ENCODE assay signal across 8 mouse cellular contexts in genomic region chr4:109676218-109677215, GRCm38 (mm10). TPM values are rescaled to one million over a fixed set of nuclear protein-coding genes. Genes with fewer than 3 reads are reported as not detected.
A peak's percentile ranks its signal among the peaks of the same experiment; 100 is the strongest.
DNase-seq lines count a peak whose midpoint lies in the region; ATAC-seq and TF ChIP-seq lines count a peak whose summit lies in the region.

Faf1 (plus strand) TSS chr4:109676588.

- H3ac ChIP-seq in C2C12 (ENCODE audit: control insufficient read depth, insufficient read length, low read depth): peak within 1 kb of the TSS; percentile 95

- WGBS in heart, embryonic 11.5 days (ENCODE audit: insufficient replicate concordance): under 1% methylated on average over 98 of the region's 107 CpGs
- under 1% methylated on average over 104 of the region's 107 CpGs for WGBS in kidney, postnatal 0 days
- under 1% methylated on average over 97 of the region's 107 CpGs for WGBS in liver, embryonic 11.5 days
- under 1% methylated on average over 102 of the region's 107 CpGs for WGBS in stomach, embryonic 14.5 days

- peak within 1 kb of the TSS; percentile 94 for H3K27ac ChIP-seq in heart, embryonic 11.5 days (ENCODE audit: low read depth, low read length)
- H3K27ac ChIP-seq in kidney, postnatal 0 days: peak within 1 kb of the TSS; percentile 97
- peak within 1 kb of the TSS; percentile 96 for H3K27ac ChIP-seq in liver, embryonic 11.5 days (ENCODE audit: low read depth, low read length)
- H3K27ac ChIP-seq in stomach, embryonic 14.5 days (ENCODE audit: low read length): peak within 1 kb of the TSS; percentile 95

- TF ChIP-seq CTCF in C2C12 (IDR thresholded peaks at IDR 0.05; ENCODE audit: control insufficient read depth, insufficient read depth, insufficient read length): peak; percentile 67
- peak; percentile 12; the same call in 1 of the 2 replicates for TF ChIP-seq CTCF in brain, embryonic 14.5 days (IDR thresholded peaks at IDR 0.05; ENCODE audit: borderline replicate concordance, extremely low read depth, insufficient read depth, insufficient read length)
- peak; percentile 32; the same call in 1 of the 2 replicates for TF ChIP-seq CTCF in kidney, postnatal 0 days (IDR thresholded peaks at IDR 0.05; ENCODE audit: low read depth)

- H3K36me3 ChIP-seq in C2C12 (ENCODE audit: control insufficient read depth, insufficient read depth): no peaks in the 10 kb centered on the region
- peaks cover 6% of the 10 kb centered on the region for H3K36me3 ChIP-seq in erythroblast, embryonic 14.5 days (ENCODE audit: control insufficient read depth)
- no peaks in the 10 kb centered on the region for H3K36me3 ChIP-seq in heart, embryonic 11.5 days (ENCODE audit: control insufficient read depth, insufficient read depth, low read length)
- H3K36me3 ChIP-seq in kidney, postnatal 0 days (ENCODE audit: insufficient read depth, low read length): no peaks in the 10 kb centered on the region
- no peaks in the 10 kb centered on the region for H3K36me3 ChIP-seq in liver, embryonic 11.5 days (ENCODE audit: control insufficient read depth, insufficient read depth, low read length)
- no peaks in the 10 kb centered on the region for H3K36me3 ChIP-seq in stomach, embryonic 14.5 days (ENCODE audit: control insufficient read depth, insufficient read depth, low read length)

- no peaks in the 10 kb centered on the region for H3K27me3 ChIP-seq in C2C12 (ENCODE audit: control insufficient read depth, insufficient read depth, insufficient read length)
- H3K27me3 ChIP-seq in erythroblast, embryonic 14.5 days (ENCODE audit: control insufficient read depth): no peaks in the 10 kb centered on the region
- H3K27me3 ChIP-seq in heart, embryonic 11.5 days (ENCODE audit: control insufficient read depth, insufficient read depth, low read length): no peaks in the 10 kb centered on the region
- H3K27me3 ChIP-seq in kidney, postnatal 0 days (ENCODE audit: insufficient read depth, low read length): no peaks in the 10 kb centered on the region
- H3K27me3 ChIP-seq in liver, embryonic 11.5 days (replicated peaks; ENCODE audit: control insufficient read depth, insufficient read depth, low read length): no peaks in the 10 kb centered on the region
- H3K27me3 ChIP-seq in stomach, embryonic 14.5 days (ENCODE audit: control insufficient read depth, insufficient read depth, low read length): no peaks in the 10 kb centered on the region

- ATAC-seq in heart, embryonic 11.5 days (replicated peaks; ENCODE audit: insufficient number of reproducible peaks, low FRiP score, low TSS enrichment): peak; percentile 97
- peak; percentile 98 for ATAC-seq in kidney, postnatal 0 days (replicated peaks; ENCODE audit: low FRiP score, low read depth)
- peak; percentile 96 for ATAC-seq in liver, embryonic 11.5 days (replicated peaks; ENCODE audit: low FRiP score)
- peak; percentile 97 for ATAC-seq in stomach, embryonic 14.5 days (ENCODE audit: insufficient number of reproducible peaks, insufficient read depth, low FRiP score, low read depth)

- TF ChIP-seq POLR2A in brain, embryonic 14.5 days (IDR thresholded peaks at IDR 0.05; ENCODE audit: borderline replicate concordance, extremely low read depth, insufficient read depth, insufficient read length, poor library complexity, severe bottlenecking): peak; percentile 78

- peaks cover 49% of the 10 kb centered on the region for H3K79me2 ChIP-seq in C2C12 (ENCODE audit: control insufficient read depth, insufficient read depth)

- no peaks in the 10 kb centered on the region for H3K9me3 ChIP-seq in erythroblast, embryonic 14.5 days (ENCODE audit: control insufficient read depth, low read length)
- H3K9me3 ChIP-seq in heart, embryonic 11.5 days (replicated peaks; ENCODE audit: control insufficient read depth, low read length): no peaks in the 10 kb centered on the region
- no peaks in the 10 kb centered on the region for H3K9me3 ChIP-seq in kidney, postnatal 0 days (replicated peaks; ENCODE audit: low read length)
- no peaks in the 10 kb centered on the region for H3K9me3 ChIP-seq in liver, embryonic 11.5 days (ENCODE audit: control insufficient read depth, low read length)
- H3K9me3 ChIP-seq in stomach, embryonic 14.5 days (ENCODE audit: control insufficient read depth, low read depth, low read length): no peaks in the 10 kb centered on the region

- peak within 1 kb of the TSS; percentile 64 for H3K4me3 ChIP-seq in C2C12 (ENCODE audit: insufficient read depth, poor library complexity, severe bottlenecking)
- H3K4me3 ChIP-seq in erythroblast, embryonic 14.5 days (replicated peaks): peak within 1 kb of the TSS; percentile 78
- H3K4me3 ChIP-seq in heart, embryonic 11.5 days (ENCODE audit: low read depth, low read length): peak within 1 kb of the TSS; percentile 90
- peak within 1 kb of the TSS; percentile 88 for H3K4me3 ChIP-seq in kidney, postnatal 0 days (replicated peaks; ENCODE audit: low read depth, low read length)
- peak within 1 kb of the TSS; percentile 70 for H3K4me3 ChIP-seq in liver, embryonic 11.5 days (ENCODE audit: low read depth, low read length)
- H3K4me3 ChIP-seq in stomach, embryonic 14.5 days (ENCODE audit: low read depth, low read length): peak within 1 kb of the TSS; percentile 83

- peaks cover 47% of the 10 kb centered on the region for H3K4me1 ChIP-seq in erythroblast, embryonic 14.5 days (ENCODE audit: control insufficient read depth)
- 0 out of 2 replicates have a peak, but pooled peaks cover 2% of the 10 kb centered on the region for H3K4me1 ChIP-seq in heart, embryonic 11.5 days (ENCODE audit: control insufficient read depth, insufficient read depth, low read length)
- no peaks in the 10 kb centered on the region for H3K4me1 ChIP-seq in kidney, postnatal 0 days (replicated peaks; ENCODE audit: insufficient read depth, low read length)
- peaks cover 3% of the 10 kb centered on the region; the same call in 1 of the 2 replicates for H3K4me1 ChIP-seq in liver, embryonic 11.5 days (replicated peaks; ENCODE audit: control insufficient read depth, insufficient read depth, low read length)
- H3K4me1 ChIP-seq in stomach, embryonic 14.5 days (ENCODE audit: control insufficient read depth, insufficient read depth, low read length): 0 out of 2 replicates have a peak, but pooled peaks cover 5% of the 10 kb centered on the region

- peak; percentile 99 for DNase-seq in brain, embryonic 14.5 days (ENCODE audit: low read depth)
- peak; percentile 98 for DNase-seq in kidney, postnatal 0 days (ENCODE audit: low spot score)
- DNase-seq in liver, embryonic 11.5 days (ENCODE audit: low spot score): peak; percentile 97
- DNase-seq in naive thymus-derived CD4-positive, alpha-beta T cell, adult 2 months (ENCODE audit: low read depth): peak; percentile 97

- peaks cover 43% of the 10 kb centered on the region for H3K79me3 ChIP-seq in C2C12 (ENCODE audit: low read depth)

- peak within 1 kb of the TSS; percentile 92 for H3K9ac ChIP-seq in heart, embryonic 11.5 days (ENCODE audit: low read depth, low read length)
- peak within 1 kb of the TSS; percentile 85 for H3K9ac ChIP-seq in kidney, postnatal 0 days (ENCODE audit: low read depth, low read length)
- peak within 1 kb of the TSS; percentile 80 for H3K9ac ChIP-seq in liver, embryonic 11.5 days (ENCODE audit: low read depth, low read length)
- H3K9ac ChIP-seq in stomach, embryonic 14.5 days (replicated peaks; ENCODE audit: low read depth, low read length): peak within 1 kb of the TSS; percentile 78

- H3K4me2 ChIP-seq in heart, embryonic 11.5 days: peak within 1 kb of the TSS; percentile 82
- H3K4me2 ChIP-seq in kidney, postnatal 0 days (ENCODE audit: low read length): peak within 1 kb of the TSS; percentile 74
- H3K4me2 ChIP-seq in liver, embryonic 11.5 days: peak within 1 kb of the TSS; percentile 84
- H3K4me2 ChIP-seq in stomach, embryonic 14.5 days (replicated peaks; ENCODE audit: low read depth, low read length): peak within 1 kb of the TSS; percentile 68

TF ChIP-seq in C2C12, 6 proteins besides CTCF, POLR2A, EP300 and RAD21:
- peak; percentile 57 for TF ChIP-seq MAX (IDR thresholded peaks at IDR 0.05)
- peak; percentile 93 for TF ChIP-seq USF1 (IDR thresholded peaks at IDR 0.05; ENCODE audit: low read depth)
- no peak for TF ChIP-seq MYOG (IDR thresholded peaks at IDR 0.05; ENCODE audit: control insufficient read depth, extremely low read depth, insufficient read length)

RNA-seq across cellular contexts. Expression of gene Faf1, which starts in this region (rescaled TPM):
- 21.4 TPM for polyA plus RNA-seq in C2C12 (2012; fragmentation: generic; extraction: Trizol)
- polyA plus RNA-seq in brain, embryonic 14.5 days (2012; rRNA removed): 23.9 and 31.7 TPM in 2 replicates
- 0.77 and 0.90 TPM in 2 replicates for polyA plus RNA-seq in erythroblast, embryonic 14.5 days (2012)
- 25.2 and 25.3 TPM in 2 replicates for polyA plus RNA-seq in heart, embryonic 11.5 days (2014; fragmentation: Nextera tagmentation; extraction: Ambion mirVana)
- polyA plus RNA-seq in kidney, postnatal 0 days (2015; fragmentation: Nextera tagmentation; extraction: Ambion mirVana): 22.2 and 22.6 TPM in 2 replicates
- polyA plus RNA-seq in liver, embryonic 11.5 days (2014; fragmentation: Nextera tagmentation; extraction: Ambion mirVana): 28.7 and 32.6 TPM in 2 replicates
- polyA plus RNA-seq in stomach, embryonic 14.5 days (2014; fragmentation: Nextera tagmentation; extraction: Ambion mirVana): 29.0 and 32.9 TPM in 2 replicates

Comparison
In these comparisons a context has a peak if more than half of its experiments do, and no peak if none do; other contexts are left out.
1. Peak in every context shown above with its lines: DNase-seq, ATAC-seq, H3K4me3 ChIP-seq and H3K27ac ChIP-seq.
2. RNA of gene Faf1 (polyA plus RNA-seq): 23.9 to 31.7 TPM in brain, embryonic 14.5 days, 29.0 to 32.9 TPM in stomach, embryonic 14.5 days, 28.7 to 32.6 TPM in liver, embryonic 11.5 days, 25.2 to 25.3 TPM in heart, embryonic 11.5 days, 22.2 to 22.6 TPM in kidney, postnatal 0 days and 21.4 TPM in C2C12 (single experiment); 0.77 to 0.90 TPM in erythroblast, embryonic 14.5 days; every median in the first group is over 10 times any median in the second.
3. CTCF ChIP-seq: peak in every context shown above with its lines; median percentile 67 in C2C12; 32 in kidney, postnatal 0 days; 12 in brain, embryonic 14.5 days.